Mouse (Mus musculus) heart, postnatal 0 days (tissue): ENCODE data around the gene Ifit1. TPM values are rescaled to one million over a fixed set of nuclear protein-coding genes. Genes with fewer than 3 reads are reported as not detected.
"Not testable (repeated sequence)": the region's sequence is repeated elsewhere in the genome, so short reads cannot be mapped to it uniquely, and the experiment has no call there.

Source experiments
- ATAC-seq: fragments of 200-750 bp; cut with Nextera tagmentation; 2 replicates; pipeline ENCODE4 v1.8.0; 2017; ENCODE audit warnings: low read depth, moderate number of reproducible peaks, moderate library complexity; ENCODE audit not compliant: insufficient read depth
- DNase-seq: peaks from one replicate; pipeline ENCODE4 v3.0.0-alpha.2; 2016; ENCODE audit warnings: low spot score
- H3K27ac ChIP-seq: fragments of 300-500 bp; sonication (generic); 2 replicates; pipeline ENCODE4 v1.5.1; 2014; ENCODE audit warnings: low read depth, mild to moderate bottlenecking
- H3K27me3 ChIP-seq: fragments of 300-500 bp; sonication (generic); 2 replicates; pipeline ENCODE4 v1.6.1; 2014; ENCODE audit warnings: low read length, mixed read lengths; ENCODE audit not compliant: control insufficient read depth, insufficient read depth
- H3K36me3 ChIP-seq: fragments of 300-500 bp; sonication (generic); replicated peaks from 2 replicates; pipeline ENCODE4 v1.6.1; 2014; ENCODE audit warnings: low read length, mixed read lengths; ENCODE audit not compliant: control insufficient read depth, insufficient read depth
- H3K4me1 ChIP-seq: fragments of 300-500 bp; sonication (generic); 2 replicates; pipeline ENCODE4 v1.6.1; 2014; ENCODE audit warnings: antibody characterized with exemption; ENCODE audit not compliant: control insufficient read depth, insufficient read depth
- H3K4me2 ChIP-seq: fragments of 300-500 bp; sonication (generic); 2 replicates; pipeline ENCODE4 v1.6.1; 2014; ENCODE audit warnings: low read depth, mild to moderate bottlenecking, low read length, moderate library complexity
- H3K4me3 ChIP-seq: fragments of 300-500 bp; sonication (generic); 2 replicates; pipeline ENCODE4 v1.5.1; 2014; ENCODE audit warnings: low read depth, low read length
- H3K9ac ChIP-seq: fragments of 300-500 bp; sonication (generic); replicated peaks from 2 replicates; pipeline ENCODE4 v1.6.1; 2014; ENCODE audit warnings: low read depth, low read length, mixed read lengths
- H3K9me3 ChIP-seq: fragments of 300-500 bp; sonication (generic); replicated peaks from 2 replicates; pipeline ENCODE4 v1.6.1; 2016; ENCODE audit warnings: low read length; ENCODE audit not compliant: control insufficient read depth
- CTCF ChIP-seq: IDR thresholded peaks from 2 replicates; pipeline ENCODE4 v1.5.1; 2016; ENCODE audit warnings: antibody characterized with exemption, control low read depth, low read depth
- EP300 ChIP-seq: IDR thresholded peaks from 2 replicates; pipeline ENCODE4 v1.6.1; 2016; ENCODE audit warnings: antibody characterized with exemption, low read depth
- WGBS: fragments of 180-500 bp; shearing (Covaris S2); extraction: QIAGEN DNeasy Blood & Tissue Kit; methylation state at CpG from one replicate; pipeline ENCODE4 v1.1.7; 2014; 5-methylcytosine and 5-hydroxymethylcytosine counted together
- polyA plus RNA-seq: library from polyadenylated mRNA; unstranded; fragments of >200 nt; fragmentation: Nextera tagmentation; extraction: Ambion mirVana; gene quantifications from 2 replicates; pipeline ENCODE4 v1.2.1, GENCODE M21; 2015
- total RNA-seq: library from RNA; depleted of rRNA; stranded (reverse); fragments of >200 nt; gene quantifications from 2 replicates; pipeline ENCODE4 v1.2.3, GENCODE M21; 2014; ENCODE audit warnings: low replicate concordance

Gene Ifit1
- total and polyA plus RNA-seq, 2 experiments from 2014 or later: 1.2 to 4.4 TPM

DNA sequence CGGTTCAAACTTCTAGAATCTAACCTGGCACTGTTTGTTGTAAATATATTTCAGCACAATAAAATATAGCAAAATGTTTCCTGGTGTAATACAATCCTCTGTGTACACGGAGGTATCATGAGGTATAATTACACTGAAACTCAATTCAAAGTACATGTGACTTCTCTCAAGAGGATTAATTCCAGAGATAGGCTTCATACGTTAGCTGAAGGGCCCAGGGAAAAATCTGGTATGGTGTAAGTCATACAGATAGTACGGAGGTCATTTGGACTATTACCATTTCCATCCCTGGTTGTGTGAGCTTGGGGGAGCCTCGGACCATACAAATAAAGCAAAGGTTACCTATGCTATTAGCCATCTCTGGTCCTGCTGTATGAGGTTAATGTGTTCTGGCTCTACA lies 1.9 kb downstream of the Ifit1 start:
- no peak overlapping the region; the same call in 1 of the 2 replicates for H3K4me2 ChIP-seq
- ATAC-seq (no peak), DNase-seq (no peak)
- no peaks in the 10 kb centered on the region for H3K9me3 ChIP-seq
- 49% methylated on average over 5 of the region's 5 CpGs for WGBS
- no peak overlapping the region for H3K27ac ChIP-seq
- H3K36me3 ChIP-seq: no peaks in the 10 kb centered on the region
- TF ChIP-seq CTCF (no peak), EP300 (no peak)
- H3K4me1 ChIP-seq: peaks cover 4% of the 10 kb centered on the region
- no peak overlapping the region for H3K4me3 ChIP-seq
- H3K9ac ChIP-seq: no peak overlapping the region
- no peaks in the 10 kb centered on the region for H3K27me3 ChIP-seq

- not testable (repeated sequence) for H3K4me1 ChIP-seq, H3K9ac ChIP-seq, ATAC-seq, H3K9me3 ChIP-seq, DNase-seq, H3K27ac ChIP-seq, H3K4me3 ChIP-seq, H3K36me3 ChIP-seq, H3K27me3 ChIP-seq, H3K4me2 ChIP-seq
- WGBS: 90% methylated on average over 7 of the region's 8 CpGs
These were observed 7.0 kb downstream of the Ifit1 start for GRCm38 (mm10) chr19:34647630-34648029.

DNA sequence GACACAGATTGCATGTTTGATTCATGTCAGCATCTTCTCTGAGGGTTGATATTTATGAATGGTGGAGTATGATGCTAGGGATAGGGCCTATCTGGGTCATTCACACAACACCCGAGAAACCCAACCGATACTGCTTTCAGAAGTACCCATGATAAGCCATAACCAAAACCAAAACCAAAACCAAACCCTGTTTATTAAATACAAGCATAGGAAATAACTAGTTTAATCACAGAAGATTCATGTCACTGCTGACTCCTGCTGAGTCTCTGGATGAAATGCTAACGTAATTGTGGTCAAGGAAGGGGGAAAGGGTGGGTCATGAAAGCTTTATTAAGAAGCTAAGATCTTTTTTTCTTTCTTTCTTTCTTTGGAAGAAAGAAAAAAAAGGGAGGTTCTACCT lies 9.6 kb downstream of the Ifit1 start:
- no peaks in the 10 kb centered on the region for H3K36me3 ChIP-seq
- H3K27me3 ChIP-seq: no peaks in the 10 kb centered on the region
- no peak for TF ChIP-seq CTCF
- no peak for TF ChIP-seq EP300
- H3K4me2 ChIP-seq: no peak overlapping the region
- no peak overlapping the region for H3K9ac ChIP-seq
- H3K4me1 ChIP-seq: no peaks in the 10 kb centered on the region
- H3K4me3 ChIP-seq: no peak overlapping the region
- DNase-seq: no peak
- ATAC-seq: no peak
- WGBS: 87% methylated on average over 3 of the region's 3 CpGs
- no peak overlapping the region for H3K27ac ChIP-seq
- no peaks in the 10 kb centered on the region for H3K9me3 ChIP-seq

DNA sequence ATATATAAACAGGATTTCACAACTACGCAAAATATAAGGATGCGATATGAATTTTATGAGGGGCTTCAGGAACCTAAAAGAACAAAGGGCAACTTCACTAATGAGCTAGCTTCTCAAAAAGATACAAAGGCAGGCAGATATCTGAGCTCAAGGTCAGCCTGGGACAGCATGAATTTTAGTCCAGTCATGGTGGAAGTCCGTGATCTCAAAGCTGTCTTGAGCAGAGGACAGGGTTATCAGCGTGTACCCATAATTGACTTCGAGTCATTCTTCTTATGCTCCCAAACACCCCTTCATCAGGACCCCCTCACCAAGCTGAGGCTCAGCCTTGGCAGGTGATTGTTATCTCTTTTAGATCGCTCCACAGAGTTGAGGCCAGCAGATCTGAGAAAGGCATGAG lies 10.3 kb downstream of the Ifit1 start:
- Histone ChIP-seq H3K9me3 (no peaks in the 10 kb centered on the region), H3K27ac (no peak overlapping the region), H3K27me3 (no peaks in the 10 kb centered on the region), H3K4me3 (no peak overlapping the region), H3K4me2 (no peak overlapping the region), H3K4me1 (no peaks in the 10 kb centered on the region), H3K36me3 (no peaks in the 10 kb centered on the region), H3K9ac (no peak overlapping the region)
- ATAC-seq (no peak), DNase-seq (no peak)
- WGBS: 71% methylated on average over 6 of the region's 6 CpGs
- TF ChIP-seq EP300 (no peak), CTCF (no peak)

DNA sequence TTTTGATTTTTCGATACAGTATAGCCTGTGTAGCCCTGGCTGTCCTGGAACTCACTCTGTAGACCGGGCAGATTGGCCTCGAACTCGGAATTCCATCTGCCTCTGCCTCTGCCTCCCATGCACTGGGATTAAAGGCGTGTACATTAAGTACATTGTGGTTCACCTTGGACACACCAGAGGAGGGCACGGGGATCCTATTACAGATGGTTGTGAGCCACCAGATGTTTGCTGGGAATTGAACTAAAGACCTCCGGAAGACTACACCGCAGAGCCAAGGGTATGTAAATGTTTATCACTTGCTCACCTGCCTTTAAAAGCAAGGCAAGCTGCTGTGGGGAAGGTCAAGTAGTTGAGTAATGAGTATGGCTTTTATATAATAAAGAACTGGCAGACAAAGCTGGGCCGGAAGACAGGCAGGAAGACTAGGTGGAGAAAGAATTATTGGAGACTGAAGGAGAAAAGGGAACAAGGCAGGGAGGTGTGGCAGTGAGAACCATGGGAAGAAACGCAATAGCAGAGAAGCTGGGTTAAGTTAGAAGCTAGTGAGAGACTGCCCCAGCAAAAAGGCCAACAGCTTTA lies 14.6 kb downstream of the Ifit1 start:
- no peak overlapping the region for H3K27ac ChIP-seq
- TF ChIP-seq CTCF (no peak), EP300 (no peak)
- no peak overlapping the region for H3K4me2 ChIP-seq
- DNase-seq (no peak), ATAC-seq (no peak)
- H3K36me3 ChIP-seq: no peaks in the 10 kb centered on the region
- WGBS: 89% methylated on average over 10 of the region's 10 CpGs
- 0 out of 2 replicates have a peak, but pooled peaks cover 5% of the 10 kb centered on the region for H3K4me1 ChIP-seq
- H3K9me3 ChIP-seq: no peaks in the 10 kb centered on the region
- no peaks in the 10 kb centered on the region for H3K27me3 ChIP-seq
- no peak overlapping the region for H3K4me3 ChIP-seq
- H3K9ac ChIP-seq: no peak overlapping the region
